Mouse (Mus musculus) ES-Bruce4 (cell line): ENCODE results near the gene Kcnc4.

ENCODE experiments used
- CTCF ChIP-seq: IDR thresholded peaks from one replicate; pipeline ENCODE4 v1.8.1; 2011; ENCODE audit warnings: low read depth, low read length
- EP300 ChIP-seq: IDR thresholded peaks from 2 replicates; pipeline ENCODE4 v1.6.1; 2011; ENCODE audit warnings: low read depth, low read length; ENCODE audit not compliant: insufficient read depth
- POLR2A ChIP-seq: IDR thresholded peaks from one replicate; pipeline ENCODE4 v1.8.1; 2011; ENCODE audit warnings: low read length; ENCODE audit not compliant: insufficient read depth

DNA sequence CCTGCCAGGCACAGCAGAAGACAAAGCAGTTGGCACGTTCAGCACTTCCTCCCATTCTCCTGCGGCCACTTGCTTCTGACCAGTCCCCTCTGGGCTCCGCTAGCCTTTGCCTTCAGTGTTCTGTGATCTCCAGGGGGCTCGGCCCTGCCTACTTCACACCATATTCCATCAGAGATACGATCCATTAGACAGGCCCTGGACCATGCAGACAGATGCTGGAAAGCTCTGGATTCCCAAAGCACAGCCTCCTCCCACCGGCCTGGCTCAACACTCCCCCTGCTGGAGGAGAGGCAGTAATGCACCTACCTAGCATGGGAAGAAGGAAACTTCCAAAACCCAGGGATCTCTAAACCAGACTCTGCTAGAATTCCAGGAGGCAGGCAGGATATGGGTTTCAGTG, 12.8 kb upstream of the Kcnc4 start:
- TF ChIP-seq POLR2A = no peak
- TF ChIP-seq CTCF = peak; percentile 90
- TF ChIP-seq EP300 = no peak
